Mouse (Mus musculus): Measurements from ENCODE around the gene Scfd2.
A peak's percentile ranks its signal among the peaks of the same experiment; 100 is the strongest.

The Scfd2 gene

GRCm38 (mm10) chr5:74198446-74198845, 333.1 kb downstream of the Scfd2 start:
- no peak for DNase-seq

- DNase-seq = peak in 1 of 2 experiments; percentile 14
Observed at GRCm38 (mm10) chr5:74197541-74198330, 333.8 kb downstream of the Scfd2 start.

- DNase-seq = peak; percentile 81 to 82
Observed at GRCm38 (mm10) chr5:74196307-74196618, 335.3 kb downstream of the Scfd2 start.

GRCm38 (mm10) chr5:74195614-74196306, 335.8 kb downstream of the Scfd2 start:
- peak in 1 of 2 experiments; percentile 34 for DNase-seq

GRCm38 (mm10) chr5:74194841-74195613, 336.5 kb downstream of the Scfd2 start, which contains the start of gene Rasl11b:
Gene Rasl11b, plus strand, starts transcription at chr5:74195286.
- DNase-seq = peak; percentile 94 to 98

- peak in 1 of 2 experiments; percentile 31 for DNase-seq
Observed at GRCm38 (mm10) chr5:74194027-74194840, 337.3 kb downstream of the Scfd2 start.

- DNase-seq = peak; percentile 59 to 71
Observed at GRCm38 (mm10) chr5:74193626-74194025, 337.9 kb downstream of the Scfd2 start.

- DNase-seq = no peak
Observed at GRCm38 (mm10) chr5:74193008-74193407, 338.6 kb downstream of the Scfd2 start.

- no peak for DNase-seq
Observed at GRCm38 (mm10) chr5:74190911-74191310, 340.6 kb downstream of the Scfd2 start.

GRCm38 (mm10) chr5:74190161-74190491, 341.4 kb downstream of the Scfd2 start:
- peak; percentile 72 to 74 for DNase-seq

- DNase-seq = peak in 1 of 2 experiments; percentile 51
Observed at GRCm38 (mm10) chr5:74189484-74190160, 341.9 kb downstream of the Scfd2 start.

GRCm38 (mm10) chr5:74188886-74189285, 342.7 kb downstream of the Scfd2 start:
- no peak for DNase-seq

GRCm38 (mm10) chr5:74188076-74188475, 343.5 kb downstream of the Scfd2 start:
- DNase-seq = no peak

GRCm38 (mm10) chr5:74184607-74185006, 347.0 kb downstream of the Scfd2 start:
- DNase-seq = no peak

- DNase-seq = no peak
Observed at GRCm38 (mm10) chr5:74183118-74183517, 348.4 kb downstream of the Scfd2 start.

- DNase-seq = no peak
Observed at GRCm38 (mm10) chr5:74180216-74180615, 351.3 kb downstream of the Scfd2 start.

- DNase-seq = peak in 1 of 2 experiments; percentile 46
Observed at GRCm38 (mm10) chr5:74175526-74176270, 355.9 kb downstream of the Scfd2 start.

- DNase-seq = no peak
Observed at GRCm38 (mm10) chr5:74173162-74173844, 358.3 kb downstream of the Scfd2 start.

- DNase-seq = peak; percentile 20 to 24
Observed at GRCm38 (mm10) chr5:74172208-74172607, 359.4 kb downstream of the Scfd2 start.

- peak; percentile 32 to 50 for DNase-seq
Observed at GRCm38 (mm10) chr5:74171768-74172167, 359.8 kb downstream of the Scfd2 start.

- no peak for DNase-seq
Observed at GRCm38 (mm10) chr5:74168085-74168484, 363.5 kb downstream of the Scfd2 start.

Measured in kidney, postnatal 36 days (tissue).